Mouse (Mus musculus) kidney, adult 2 months (tissue): ENCODE data around the gene Mlh1.

Experiments
- CTCF ChIP-seq: fragments of 200-500 bp; conservative IDR thresholded peaks from 2 replicates; pipeline ENCODE4 v1.5.1; 2011; ENCODE audit warnings: low read depth, mild to moderate bottlenecking, control low read depth, low read length, moderate library complexity, mixed read lengths; ENCODE audit not compliant: insufficient read depth, insufficient read length
- POLR2A ChIP-seq: fragments of 200-500 bp; IDR thresholded peaks from one replicate; pipeline ENCODE4 v1.6.1; 2011; ENCODE audit warnings: low read depth, low read length, control low read depth

GRCm38 (mm10) chr9:111243384-111243783 is 28.2 kb downstream of the Mlh1 start:
- TF ChIP-seq CTCF: no peak
- no peak for TF ChIP-seq POLR2A
